Mouse (Mus musculus) spleen, postnatal 14 days (tissue): Measurements from ENCODE around the gene Acp1.

ENCODE experiments used
- DNase-seq, 2 experiments: peaks; one replicate each; pipeline ENCODE4 v3.0.0; 2021 to 2022; ENCODE audit warnings: low spot score in 2 of 2

Acp1 gene

GRCm38 (mm10) chr12:30864347-30864746, 47.0 kb downstream of the Acp1 start:
- DNase-seq, result no peak

- DNase-seq, result no peak
Measured at GRCm38 (mm10) chr12:30856172-30856571, 55.2 kb downstream of the Acp1 start.

GRCm38 (mm10) chr12:30855442-30856159, 55.8 kb downstream of the Acp1 start:
- DNase-seq, result no peak

- DNase-seq, result no peak
Measured at GRCm38 (mm10) chr12:30851871-30852270, 59.5 kb downstream of the Acp1 start.

DNA sequence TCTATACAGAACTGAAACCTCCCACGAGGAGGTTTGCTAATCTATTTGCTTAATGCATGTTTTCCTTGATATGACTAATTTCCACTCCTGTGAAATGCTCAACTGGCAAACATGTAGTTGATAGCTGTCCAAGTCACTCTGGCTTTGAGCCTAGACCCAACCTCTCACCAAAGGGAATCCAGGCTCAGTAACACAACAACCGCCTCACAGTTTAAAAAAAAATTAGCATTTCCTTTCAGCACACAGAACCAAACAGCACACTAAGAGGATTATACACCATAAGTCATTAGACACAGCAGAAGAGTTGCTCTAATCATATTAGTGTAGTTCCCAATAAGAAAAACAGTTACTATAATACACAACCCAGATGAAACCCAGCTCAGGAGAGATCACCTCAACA, 60.5 kb downstream of the Acp1 start:
- no peak for DNase-seq

- no peak for DNase-seq
Measured at GRCm38 (mm10) chr12:30848521-30848920, 62.9 kb downstream of the Acp1 start.
